Mouse (Mus musculus) yolk sac, embryonic 10.5 days (tissue): ENCODE data around the gene Mstn.

Experiments used
- DNase-seq: peaks from one replicate; pipeline ENCODE4 v3.0.0-alpha.2; 2017; ENCODE audit warnings: low spot score

Mstn gene

DNA sequence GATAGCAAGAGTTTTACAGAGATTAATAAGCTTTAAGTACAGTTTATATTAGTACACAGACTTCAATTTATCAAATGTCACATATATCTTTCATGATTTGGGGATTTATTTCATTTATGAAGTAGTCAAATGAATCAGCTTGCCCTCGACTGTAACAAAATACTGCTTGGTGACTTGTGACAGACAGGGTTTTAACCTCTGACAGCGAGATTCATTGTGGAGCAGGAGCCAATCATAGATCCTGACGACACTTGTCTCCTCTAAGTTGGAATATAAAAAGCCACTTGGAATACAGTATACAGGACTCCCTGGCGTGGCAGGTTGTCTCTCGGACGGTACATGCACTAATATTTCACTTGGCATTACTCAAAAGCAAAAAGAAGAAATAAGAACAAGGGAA is at the start of gene Mstn:
Gene Mstn (plus strand): TSS at position 301 of the 400 bp plus-strand sequence.
- DNase-seq, result no peak

DNA sequence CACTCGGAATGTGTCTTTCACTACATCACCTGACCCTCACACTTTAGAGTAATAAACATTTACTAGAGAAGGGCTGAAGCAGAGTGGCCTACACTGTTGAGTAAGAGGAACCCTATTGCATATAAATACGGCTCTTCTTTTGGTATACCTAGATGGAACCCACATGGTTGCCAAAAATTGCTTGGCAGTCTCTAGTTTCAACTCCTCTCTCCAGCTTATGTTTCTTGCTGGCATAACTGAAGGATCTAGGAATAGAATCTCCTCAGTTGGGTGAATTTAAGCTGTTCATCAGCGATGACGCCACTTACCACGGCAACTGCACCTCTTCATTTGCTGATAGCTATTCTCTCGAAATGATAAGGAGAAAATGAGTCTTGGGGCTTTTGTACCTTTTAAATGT is 46.7 kb upstream of the Mstn start:
- no peak for DNase-seq

DNA sequence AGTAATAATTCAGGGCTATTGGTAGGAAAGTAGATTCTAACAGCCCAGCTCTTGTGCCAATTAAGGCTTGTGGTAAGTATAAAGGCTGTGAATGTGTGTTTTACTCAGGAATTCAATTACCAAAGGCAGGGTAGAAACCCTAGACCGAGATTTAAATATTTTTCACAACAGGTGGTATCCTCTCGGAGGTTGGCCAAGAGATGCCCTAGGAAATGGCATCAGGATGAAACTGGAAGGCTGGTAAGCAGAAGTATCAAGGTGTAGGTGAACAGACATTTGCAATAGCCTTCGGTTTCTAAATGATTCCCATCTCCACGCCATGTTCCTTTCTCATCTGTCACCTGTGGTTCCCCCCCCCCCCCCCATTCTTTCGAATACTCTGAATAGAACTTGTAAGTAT is 45.8 kb upstream of the Mstn start:
- no peak for DNase-seq

DNA sequence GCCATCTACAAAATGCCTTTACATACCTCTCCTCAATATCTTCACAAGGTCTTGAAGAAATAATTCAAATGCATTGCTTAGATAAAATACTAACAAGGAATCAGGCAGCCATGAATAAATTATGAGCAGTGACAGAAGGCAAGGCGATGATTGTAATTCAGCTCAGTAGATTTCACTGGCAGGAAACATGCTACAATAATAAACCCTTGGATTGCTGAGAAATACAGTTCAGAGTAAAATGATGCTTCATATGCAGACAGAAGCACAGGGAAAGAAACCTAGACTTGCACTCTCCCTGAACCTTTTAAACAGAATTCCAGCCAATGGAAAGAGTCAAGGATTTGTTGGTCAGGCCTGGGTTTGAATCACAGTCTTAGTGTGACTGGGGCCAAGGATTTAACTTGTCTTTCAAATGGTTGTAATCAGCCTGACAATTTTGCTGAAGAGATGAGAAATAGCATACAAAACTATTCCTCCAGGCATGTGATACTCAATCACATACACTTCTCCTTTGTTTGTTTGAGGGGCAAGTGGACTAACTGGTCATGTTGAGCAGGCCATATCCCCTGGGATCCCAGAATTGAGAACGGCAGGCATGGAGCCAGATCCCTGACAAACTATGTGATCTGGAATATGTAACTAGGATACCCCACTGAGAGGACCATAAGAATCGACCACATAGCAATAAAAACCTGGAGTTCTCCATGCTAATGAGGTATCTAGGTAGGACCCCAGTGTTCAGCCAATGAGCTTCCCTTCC is 42.5 kb upstream of the Mstn start:
- DNase-seq, result no peak

DNA sequence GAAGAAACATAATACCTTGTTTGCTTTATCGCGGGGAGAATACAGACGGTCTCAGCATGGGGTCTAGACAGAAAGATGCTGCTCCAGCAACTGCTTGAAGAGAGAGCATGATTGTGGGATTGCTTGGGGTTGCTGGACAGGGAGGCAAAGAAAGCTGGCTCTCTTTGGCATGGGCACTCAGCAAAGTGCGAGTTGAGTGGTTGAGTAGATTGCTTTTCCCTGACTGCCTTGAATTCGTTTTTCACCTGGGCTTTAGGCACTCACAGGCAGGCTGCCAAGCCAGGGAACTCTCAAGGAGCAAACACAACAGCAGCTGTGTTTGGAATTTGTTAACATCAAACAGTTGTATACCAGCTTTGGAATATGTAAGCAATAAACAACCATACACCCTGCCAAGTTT is 41.4 kb upstream of the Mstn start, which contains the start of gene 1700019D03Rik:
Gene 1700019D03Rik (minus strand): TSS at position 101 of the 400 bp plus-strand sequence.
- DNase-seq, result no peak

DNA sequence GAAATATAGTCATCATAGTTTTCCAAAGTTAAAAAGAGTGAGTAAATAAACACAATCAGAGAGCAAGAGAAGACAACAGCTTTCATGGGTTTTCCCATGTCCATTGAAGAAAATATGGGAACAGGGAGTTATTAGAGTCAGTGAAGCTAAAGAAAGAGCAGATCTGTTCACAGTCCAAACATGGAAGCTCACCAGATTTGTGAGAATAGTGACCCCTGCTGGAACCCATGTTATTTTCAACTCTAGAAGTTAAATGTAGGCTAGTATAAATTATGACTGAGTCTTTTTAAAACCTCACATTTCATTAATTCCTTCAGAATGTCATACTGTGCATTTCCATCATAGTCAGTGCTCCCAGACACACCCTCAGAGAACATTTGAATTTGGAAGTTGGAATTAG is 28.9 kb upstream of the Mstn start:
- DNase-seq, result no peak

DNA sequence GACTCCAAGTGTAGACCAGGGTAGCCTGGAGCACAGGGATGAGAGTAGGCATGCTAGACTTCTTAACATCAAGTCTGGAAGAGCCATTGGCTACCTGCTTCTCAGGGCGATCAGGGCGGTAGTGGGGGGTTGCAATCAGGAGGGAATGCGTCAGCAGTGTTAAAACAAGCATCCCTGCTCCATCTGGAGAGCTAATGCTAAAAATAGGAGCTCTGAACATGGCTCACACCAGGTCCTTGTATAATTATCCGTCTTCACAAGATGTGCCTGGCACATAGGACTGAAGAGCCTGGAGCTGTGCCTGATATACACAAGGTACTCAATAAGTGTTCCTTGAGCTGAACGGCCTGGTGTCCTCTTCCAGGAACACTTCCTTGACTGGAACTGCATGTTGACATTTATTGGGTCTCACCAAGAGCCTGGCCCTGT is 24.0 kb upstream of the Mstn start:
- DNase-seq, result no peak

DNA sequence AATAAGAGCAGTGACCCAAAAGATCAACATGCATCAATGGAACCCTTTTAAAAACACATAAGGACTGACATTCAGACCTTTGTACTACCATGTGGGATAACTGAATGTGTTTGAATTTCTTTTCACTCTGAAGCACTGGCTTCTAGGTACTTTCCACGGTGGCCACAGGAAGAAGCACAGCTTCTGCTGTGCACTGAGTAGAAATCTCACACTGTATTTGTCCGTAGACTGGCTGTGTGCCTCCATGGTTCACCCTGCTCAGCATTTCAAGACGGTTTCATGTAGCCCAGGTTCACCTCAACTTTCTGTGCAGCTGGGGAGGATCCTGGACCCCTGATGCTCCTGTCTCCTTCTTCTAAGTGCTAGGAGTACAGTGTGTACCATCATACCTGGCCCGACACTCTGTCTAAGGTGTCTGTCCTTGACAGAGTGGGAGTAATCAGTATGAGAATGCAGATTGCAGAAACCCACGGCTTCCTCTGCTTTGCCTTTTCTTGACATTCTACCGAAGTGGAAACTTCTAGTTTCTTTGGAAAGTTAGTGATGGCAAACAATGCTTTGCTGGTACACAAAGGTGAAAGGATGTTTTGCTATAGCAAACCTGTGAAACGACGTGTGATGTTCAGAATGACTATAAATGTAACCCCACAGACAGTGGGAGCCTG is 11.5 kb upstream of the Mstn start:
- no peak for DNase-seq

DNA sequence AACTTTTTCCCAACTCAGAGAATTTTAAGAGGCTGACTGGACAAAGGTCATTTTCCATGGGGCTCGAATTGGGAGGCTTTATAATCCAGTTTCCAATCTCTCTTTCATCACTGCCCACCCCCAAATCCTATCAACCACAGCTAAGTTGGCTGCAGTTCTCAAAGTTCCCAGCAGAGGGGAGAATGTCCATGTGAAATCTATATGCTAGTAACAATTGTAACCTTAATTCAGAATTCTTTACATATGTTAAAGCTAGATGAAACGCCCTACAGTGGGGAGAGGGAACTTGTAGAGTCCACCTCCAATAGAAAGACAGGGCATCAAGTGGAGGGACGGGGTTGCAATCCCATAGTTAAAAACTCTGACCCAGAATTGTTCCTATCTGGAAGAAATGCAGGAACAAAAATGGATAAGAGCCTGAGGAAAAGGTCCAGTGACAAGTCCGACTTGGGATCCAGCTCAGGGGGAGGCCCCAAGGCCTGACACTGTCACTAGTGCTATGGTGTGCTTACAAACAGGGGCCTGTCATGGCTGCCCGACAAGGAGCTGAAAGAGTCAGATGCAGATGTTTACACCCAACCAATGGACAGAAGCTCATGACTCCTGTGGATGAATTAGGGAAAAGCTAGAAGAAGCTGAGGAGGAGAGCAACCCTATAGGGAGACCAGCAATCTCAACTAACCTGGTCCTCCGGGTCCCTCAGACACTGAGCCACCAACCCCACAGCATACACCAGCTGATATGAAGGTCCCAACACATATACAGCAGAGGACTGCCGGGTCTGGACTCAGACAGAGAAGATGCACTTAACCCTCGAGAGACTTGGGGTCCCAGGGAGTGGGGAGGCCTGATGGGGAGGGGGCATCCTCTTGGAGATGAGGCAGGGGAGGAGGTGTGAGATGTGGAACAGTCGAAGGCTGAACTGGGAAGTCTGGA is 8.1 kb upstream of the Mstn start:
- DNase-seq, result no peak

DNA sequence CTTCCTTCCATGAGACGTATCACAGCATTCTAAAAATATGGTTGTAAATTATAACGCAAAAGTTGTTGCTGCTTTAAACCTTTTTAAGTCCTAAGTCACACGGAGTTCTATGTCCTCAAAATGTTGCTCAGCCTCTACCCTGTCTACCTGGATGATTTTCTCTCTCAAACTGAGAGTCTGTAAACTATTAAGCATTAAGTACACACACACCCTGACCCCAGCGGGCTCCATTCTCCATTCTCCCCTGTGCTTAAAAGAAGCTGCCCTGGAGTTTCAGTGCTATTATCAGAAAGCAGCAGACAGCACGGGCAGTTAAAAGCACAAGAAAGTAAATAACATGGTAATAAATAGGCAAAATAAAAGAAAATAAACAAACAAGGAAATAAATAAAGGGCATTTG is 2.3 kb upstream of the Mstn start:
- peak; percentile 66 for DNase-seq

DNA sequence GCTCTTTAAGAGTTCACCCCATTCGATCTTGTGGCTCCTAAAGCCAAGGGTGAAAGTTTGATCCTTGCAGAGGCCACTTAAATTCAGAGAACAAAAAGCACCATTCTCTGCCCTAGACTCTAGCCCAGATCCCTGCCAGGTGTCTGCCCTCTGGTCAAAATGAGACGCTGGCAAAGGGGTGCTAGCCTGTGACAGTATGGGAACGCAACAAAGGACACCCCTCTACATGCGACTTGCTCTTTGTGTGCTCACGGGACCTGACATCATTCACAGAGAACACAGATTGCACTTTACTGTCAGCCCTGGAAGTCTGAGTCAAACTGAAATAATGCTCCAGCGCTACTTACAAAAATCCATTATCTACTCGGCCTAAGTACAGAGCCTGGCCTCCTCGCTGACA is 941 bp upstream of the Mstn start:
- DNase-seq, result no peak

DNA sequence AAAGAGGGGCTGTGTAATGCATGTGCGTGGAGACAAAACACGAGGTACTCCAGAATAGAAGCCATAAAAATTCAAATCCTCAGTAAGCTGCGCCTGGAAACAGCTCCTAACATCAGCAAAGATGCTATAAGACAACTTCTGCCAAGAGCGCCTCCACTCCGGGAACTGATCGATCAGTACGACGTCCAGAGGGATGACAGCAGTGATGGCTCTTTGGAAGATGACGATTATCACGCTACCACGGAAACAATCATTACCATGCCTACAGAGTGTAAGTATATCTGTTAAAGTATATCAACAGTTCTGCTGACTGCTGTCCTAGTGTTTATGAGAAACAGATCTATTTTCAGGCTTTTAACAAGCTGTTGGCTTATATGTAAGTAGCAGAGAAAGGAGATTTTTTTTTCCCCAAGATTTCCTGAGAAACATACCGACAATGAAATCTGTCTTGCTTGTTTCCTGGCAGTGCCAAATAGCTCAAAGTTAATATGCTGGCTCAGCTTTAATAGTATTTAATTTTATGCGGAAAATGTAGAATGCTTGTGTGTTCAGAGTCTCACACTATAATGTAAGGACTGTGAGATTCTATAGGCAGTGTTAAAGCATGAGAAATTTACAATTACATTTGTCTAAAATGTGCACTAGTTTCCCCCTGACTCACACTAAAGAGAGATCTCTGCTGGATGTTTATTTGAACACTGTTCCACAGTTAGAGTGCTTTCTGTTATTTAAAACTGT is 600 bp downstream of the Mstn start:
- DNase-seq, result no peak

DNA sequence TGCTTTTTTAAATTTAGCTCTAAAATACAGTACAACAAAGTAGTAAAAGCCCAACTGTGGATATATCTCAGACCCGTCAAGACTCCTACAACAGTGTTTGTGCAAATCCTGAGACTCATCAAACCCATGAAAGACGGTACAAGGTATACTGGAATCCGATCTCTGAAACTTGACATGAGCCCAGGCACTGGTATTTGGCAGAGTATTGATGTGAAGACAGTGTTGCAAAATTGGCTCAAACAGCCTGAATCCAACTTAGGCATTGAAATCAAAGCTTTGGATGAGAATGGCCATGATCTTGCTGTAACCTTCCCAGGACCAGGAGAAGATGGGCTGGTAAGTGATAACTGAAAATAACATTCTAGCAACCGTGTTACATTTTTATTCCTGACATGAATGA is 2.5 kb downstream of the Mstn start:
- no peak for DNase-seq

DNA sequence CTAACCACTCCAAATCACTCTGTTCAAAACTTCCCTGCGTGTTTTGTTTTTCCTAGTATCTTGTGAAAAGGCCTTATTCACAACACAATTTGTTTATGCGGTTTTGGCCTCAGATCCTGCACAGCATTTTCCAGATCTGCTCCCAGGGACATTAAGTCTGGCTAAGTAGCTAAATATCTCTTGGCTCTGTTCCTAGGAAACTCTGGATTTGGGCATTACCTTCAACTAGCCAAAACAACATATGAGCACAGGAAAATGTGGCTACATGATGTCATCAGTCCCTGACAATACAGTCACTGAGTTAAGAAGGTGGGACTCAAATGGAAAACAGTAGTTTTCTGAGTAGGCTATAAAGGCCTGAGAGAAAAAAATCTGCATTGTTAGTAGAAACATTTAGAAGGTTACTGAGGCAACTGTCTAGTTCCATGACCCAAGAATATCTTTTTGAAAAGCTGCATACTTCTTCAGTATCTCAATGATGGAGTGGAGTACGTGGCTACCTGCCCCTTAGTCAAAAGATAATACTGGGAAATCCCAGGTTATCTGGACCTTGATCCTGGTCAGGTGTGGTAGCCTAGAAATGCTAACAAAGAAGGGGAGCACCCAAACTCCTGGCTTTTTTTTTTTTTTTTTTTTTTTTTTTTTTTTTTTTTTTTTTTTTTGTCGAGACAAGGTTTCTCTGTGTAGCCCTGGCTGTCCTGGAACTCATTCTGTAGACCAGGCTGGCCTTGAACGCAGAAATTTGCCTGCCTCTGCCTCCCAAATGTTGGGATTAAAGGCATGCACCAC is 8.5 kb downstream of the Mstn start:
- no peak for DNase-seq

DNA sequence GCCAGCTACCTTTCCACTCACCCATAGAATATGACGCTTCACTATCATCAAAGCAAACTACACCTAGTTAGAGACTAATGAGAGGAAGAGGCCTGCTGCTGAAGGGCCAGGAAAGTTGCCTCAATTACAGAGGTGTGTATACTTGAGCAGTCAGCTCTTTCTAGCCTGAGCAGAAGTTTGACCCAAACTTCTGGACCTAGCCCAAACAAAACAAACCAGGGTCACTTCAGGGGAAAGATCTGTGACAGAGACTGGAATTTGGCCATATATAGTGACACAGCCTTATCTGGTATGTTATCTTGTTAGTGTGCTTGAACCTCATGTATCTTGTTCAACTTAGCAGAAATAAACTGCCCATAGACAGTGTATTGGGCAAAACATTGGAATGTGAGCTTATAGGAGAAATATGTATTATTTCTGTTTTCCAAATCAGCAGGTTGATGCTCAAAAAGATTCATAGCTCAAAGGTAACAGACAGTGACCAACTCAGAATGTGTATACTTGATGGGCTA is 9.3 kb downstream of the Mstn start:
- peak; percentile 36 for DNase-seq

DNA sequence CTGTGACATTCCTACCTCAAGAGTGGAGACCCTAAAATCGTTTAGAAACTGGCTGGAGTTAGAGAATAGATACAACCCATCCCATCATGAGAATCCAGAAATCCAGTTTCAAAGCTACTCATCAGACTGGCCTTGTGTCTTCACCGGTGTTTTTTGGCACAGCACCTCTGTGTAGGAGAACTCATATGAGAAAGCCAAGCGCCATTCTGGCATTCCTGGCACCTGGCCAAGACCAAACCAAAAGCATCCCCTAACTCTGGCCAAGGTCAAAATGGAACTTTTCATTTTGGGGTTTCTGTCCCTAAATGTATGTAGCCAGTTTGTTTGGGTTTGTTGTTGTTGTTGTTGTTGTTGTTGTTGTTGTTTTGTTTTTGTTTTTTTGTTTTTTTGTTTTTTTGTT is 15.2 kb downstream of the Mstn start:
- DNase-seq, result no peak

DNA sequence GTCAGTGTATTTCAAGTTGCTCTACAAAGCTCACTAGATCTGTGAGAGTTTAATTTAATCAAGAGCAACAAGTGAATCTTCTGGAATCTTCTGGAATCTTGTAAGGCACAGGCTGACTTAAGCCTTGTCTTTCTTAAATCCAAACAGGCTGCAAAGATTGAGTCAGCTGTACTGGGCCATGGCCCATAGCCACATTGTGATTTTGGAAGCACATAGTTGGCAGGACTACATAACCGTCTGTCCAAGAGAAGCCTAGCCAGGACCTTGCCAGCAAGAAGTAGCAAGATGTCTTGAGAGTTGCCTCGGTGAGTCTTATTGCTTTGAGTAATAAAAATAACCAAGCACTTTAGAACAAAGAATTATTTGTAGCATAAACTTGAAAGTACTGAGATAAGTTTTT is 18.4 kb downstream of the Mstn start:
- DNase-seq, result no peak

DNA sequence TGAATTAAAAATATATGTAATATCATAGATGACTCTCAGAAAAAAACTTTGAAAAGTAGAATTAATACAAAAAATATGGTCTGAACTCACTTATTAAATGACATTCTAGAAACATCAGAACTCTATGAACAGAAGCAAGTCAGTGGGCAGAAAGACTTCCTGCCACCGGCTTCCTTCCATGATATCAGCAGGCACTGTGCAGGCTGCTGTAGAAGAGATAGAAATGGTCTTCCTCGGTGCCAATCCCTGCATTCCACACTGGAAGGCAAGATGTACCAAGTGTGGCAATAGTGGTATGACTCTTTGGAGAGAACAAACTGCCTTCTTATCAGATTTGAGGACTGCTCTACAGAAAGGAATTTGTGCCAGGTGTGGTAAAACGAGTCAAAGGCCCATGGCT is 19.2 kb downstream of the Mstn start:
- no peak for DNase-seq

DNA sequence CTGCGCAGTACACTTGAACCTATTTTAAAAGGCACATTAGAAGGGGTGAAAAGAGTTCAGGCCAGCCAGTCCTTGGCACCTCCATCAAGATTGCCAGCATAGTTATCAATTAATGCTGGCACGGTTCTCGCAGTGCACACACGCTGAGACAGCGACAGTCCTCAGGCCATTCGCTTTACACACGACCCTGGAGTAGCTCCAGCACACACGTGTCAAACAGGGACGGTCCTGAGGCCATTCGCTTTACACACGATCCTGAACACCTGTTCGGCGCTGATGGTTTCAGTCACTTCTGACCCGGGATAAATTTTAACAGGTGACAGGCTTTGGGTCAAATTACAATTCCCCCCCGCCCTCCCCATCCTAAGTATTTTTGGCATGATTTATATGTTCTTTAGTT is 23.8 kb downstream of the Mstn start:
- no peak for DNase-seq

DNA sequence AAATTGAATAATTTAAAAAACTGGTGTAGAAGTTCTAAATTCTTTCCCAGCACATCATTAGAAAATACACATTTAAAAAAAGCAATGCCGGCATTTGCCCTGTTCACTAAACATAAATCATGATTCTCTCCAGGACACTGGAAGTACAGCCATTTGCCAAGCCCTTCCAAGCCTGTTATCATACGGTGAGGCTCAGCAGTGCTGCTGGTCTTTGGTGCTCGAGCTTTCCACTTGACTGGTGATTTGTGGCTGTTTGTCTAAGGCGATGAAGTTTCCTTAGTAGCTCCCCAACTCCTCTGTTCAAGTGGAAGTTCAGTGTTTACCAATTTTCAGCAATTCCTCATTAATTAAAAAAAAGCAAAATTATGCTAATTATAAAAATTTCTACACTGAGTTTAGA is 24.6 kb downstream of the Mstn start:
- no peak for DNase-seq

DNA sequence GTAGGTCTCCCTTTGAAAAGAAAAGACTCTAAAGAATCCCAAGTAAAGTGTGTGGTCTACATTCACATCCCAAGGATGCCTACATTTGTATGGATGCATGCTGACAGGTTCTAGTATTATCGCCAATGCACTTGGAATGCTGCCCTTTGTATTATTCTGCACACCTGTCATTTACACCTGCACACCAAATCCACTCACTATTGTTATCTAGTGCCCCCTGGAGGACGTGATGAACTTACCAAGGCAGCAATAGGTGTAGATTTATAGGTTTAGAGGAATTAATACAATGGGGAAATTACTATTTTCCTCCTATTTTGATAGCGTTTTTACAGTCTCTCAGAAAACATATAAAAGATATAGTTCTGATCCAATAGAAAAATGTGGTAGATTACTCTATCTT is 31.7 kb downstream of the Mstn start:
- DNase-seq, result no peak
